Mouse (Mus musculus) retina, adult 2 months (tissue): ENCODE measurements at regions not wholly inside any gene's neighbourhood (a gene's known extent, or its start where the extent isn't known, plus 50 kb on each side); places are given as distances from the start of the nearest gene placed in this dataset.

Experiments
- DNase-seq: peaks from one replicate; pipeline ENCODE4 v3.0.0-alpha.2; 2012; ENCODE audit warnings: low read depth, low spot score

DNA sequence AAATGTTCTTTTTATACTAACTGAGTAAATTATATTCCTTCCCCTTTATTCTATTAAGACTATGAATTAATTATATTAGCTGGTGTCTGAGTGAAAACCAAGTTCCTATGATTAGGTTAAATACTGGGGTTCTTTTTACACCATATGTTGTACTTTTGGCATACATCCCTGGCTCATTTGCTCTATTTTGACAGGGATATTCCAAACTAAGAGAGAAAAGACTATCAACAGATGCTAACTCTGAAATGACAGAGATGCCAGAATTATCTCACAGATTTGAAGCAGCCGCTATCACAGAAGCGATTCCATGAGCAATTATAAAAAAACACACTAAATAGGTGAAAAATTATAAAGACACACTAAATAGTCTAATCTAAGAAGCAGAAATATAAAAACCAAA lies 119.0 kb upstream of the Irx4 start:
- DNase-seq: no peak

DNA sequence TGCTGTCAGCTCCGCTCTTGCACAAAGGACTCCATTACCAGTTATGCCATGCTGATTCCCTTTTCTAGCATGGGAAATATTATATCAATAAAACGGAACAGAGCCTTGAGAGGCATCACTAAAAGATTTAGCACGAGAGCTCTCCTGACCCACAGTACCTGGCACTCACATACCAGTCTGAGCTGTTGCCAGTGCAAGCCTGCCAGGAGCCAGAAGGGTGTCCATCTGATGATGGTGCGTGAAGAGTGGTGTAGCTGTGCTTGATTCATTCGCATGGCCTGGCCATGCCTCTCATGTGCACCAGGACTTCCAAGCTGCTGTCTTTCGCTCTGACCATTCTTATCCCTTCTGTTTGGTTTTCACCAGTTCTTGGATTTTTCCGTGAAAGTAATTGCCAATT lies 102.3 kb upstream of the Irx4 start:
- no peak for DNase-seq

DNA sequence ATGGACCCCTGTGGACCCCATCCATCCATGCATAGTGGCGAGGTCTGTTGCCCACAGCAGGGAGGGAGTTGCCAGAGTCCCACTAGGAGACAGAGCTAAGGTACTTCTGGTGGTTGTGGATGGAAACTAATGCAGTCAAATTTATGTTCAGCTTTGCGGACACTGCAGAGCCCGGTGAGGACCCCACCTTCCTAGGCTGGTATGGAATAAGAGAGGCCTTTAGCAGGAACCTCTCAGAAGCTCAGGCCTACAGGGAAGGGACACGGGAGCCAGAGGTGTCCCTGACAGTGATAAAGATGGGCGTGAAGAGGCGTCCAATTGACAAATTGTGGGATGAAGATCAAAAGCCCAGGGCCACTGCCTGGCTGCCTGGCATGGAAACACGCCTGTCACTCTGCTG lies 100.8 kb upstream of the Irx4 start:
- no peak for DNase-seq

DNA sequence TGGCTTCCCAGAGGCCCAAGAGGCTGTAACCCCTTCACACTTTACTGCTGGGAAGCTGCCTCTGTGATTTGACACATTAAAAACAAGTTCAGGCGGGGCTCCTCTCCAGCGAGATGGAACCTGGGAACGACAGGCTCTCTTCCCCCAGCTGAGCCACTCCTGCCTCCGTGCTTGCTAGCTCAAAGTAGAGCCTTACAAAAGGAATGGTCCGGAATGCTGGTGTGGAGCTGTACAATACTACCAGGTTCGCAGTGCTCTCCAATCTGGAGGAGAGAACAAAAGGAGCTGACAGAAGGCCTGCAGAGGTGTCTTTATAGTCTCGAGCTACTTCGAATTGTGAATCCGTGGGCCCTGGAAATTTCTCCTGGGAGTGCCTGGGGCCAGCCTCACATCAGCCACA lies 100.4 kb upstream of the Irx4 start:
- DNase-seq: no peak

DNA sequence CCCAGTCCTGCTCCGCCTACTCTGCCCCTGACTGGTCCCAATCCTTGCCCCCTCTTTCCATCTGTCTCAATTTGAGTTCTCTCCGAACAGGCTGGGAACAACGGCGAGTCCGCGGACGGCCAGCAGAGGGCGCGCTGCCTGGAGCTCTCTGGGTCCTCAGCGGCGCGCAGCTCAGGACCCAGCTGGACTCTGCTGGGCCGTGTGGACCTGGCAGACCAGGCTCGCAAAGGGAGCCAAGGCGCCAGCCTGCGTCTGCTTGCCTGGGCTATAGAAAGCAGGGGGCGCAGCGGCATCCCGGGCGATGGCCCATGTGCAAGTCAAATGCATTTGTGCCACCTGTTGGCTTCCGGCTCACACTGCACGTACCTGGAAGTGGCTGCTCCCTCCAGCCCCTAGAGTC lies 100.0 kb upstream of the Irx4 start:
- DNase-seq: peak; percentile 22

DNA sequence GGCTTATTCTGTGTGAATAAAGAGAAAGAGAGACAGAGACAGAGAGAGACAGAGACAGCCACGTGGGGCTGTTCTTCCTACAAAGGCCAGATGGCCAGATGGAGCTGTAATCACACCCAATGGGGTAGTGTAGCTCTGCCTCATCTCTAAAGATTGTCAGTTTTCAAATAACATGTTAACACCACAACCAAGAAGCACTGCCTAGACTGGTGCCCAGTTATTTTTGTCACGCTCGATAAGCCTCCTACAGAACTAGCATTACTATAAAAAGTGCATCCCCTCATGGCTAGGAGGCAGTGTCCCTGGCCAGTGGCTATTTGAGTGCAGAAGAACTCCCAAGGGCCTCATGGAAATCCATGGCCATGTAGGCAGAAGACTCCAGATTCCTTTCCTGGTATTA lies 90.0 kb upstream of the Irx4 start:
- DNase-seq: no peak

DNA sequence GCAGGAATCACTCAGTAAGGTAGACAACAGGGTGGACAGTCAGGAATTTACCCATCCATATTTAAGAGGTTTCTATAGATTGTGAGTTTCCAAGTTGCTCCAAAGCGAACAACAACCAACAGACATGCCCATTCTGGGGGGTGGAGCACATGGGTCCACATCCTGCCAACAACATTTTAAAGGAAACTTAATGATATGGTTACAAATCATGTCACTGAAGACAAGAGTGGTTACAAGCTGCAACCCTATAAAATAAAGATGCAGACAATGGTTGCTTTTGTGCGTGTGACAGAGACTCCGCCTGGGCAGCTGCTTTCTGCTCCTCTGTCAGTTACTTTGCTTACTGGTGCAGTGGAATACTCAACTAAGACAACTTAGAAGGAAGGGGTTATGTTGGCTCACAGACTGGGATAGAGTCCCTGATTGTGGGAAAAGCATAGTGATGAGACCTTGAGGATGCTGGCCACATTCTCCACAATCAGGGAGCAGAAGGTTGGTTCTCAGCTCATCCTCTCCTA lies 52.3 kb upstream of the Irx4 start:
- DNase-seq: no peak
